Mouse (Mus musculus) brain, embryonic 18.5 days (tissue): ENCODE data around the gene Tmem150b.

Experiments used
- DNase-seq: peaks from one replicate; pipeline ENCODE4 v3.0.0-alpha.2; 2012; ENCODE audit warnings: low read depth, low spot score

Tmem150b gene

DNA sequence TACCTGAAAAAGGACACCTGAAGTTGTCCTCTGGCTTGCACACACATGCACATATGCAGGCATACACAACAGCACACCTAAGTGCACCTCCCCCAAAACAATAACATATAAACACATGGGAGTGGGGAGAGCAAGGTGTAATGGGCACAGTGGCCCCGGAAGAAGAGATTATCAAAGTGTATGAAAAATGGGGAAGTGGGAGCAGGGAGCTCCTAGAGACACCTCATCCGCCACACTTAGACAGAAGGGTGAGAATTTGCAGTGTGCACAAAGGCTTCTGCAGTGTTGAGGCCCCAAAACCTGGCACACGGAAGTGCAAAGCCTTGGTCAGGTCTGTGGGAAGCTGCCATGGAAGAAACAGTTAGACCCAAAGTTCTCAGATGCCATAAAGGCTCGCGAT, 6.0 kb upstream of the Tmem150b start:
- DNase-seq: no peak

DNA sequence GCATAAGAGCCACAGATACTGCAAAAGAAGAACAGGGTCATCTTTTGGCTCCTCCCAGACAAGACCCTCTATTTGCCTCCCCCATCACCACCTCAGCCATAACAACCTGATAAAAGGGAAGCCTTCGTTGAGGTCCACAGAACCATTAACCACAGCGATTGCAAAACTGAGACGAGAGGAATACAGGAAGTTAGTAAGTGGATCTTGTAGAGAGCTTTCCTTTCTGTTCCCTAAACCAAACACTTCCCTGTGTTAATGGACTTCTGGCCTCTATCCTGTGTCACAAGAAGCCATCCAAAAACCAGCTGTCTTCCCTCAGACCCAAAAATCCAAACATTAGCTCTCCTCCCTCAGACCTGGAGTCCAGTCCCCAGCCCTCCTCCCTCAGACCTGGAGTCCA, 690 bp downstream of the Tmem150b start:
- DNase-seq: no peak

DNA sequence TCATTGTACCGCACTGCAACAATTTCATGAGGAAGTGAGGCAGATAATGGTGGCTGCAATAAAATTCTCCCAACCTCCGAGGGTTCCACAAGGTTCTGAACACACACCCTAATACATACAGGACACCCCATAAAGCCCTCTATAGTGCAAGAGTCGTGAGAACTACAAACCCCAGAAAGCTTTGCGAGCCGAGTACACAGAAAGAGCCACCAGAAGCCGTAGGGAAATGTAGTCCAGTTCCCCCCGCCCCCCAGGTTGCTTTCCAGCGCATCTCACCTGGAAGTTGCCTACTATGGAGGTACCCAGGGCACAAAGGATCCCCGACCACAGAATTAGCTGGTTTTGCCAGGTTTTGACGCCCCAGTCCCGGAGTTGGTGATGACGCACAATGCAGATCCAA, 1.5 kb downstream of the Tmem150b start:
- no peak for DNase-seq

DNA sequence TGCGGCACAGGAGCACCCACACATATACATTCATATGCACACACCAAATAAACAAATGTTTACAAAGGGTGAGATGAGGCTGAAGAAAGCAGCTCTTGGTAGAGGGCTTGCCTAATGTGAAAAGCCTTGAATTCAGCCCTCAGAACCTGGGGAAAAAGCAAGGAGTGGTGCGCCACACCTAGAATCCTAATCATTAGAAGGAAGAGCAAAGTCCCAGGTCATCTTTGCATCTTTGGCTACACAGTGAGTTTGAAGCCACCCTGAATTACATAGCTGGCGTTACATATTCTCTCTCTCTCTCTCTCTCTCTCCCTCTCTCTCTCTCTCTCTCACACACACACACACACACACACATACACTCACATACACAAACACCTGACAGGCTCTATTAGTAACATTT, 5.8 kb downstream of the Tmem150b start:
- DNase-seq: no peak

DNA sequence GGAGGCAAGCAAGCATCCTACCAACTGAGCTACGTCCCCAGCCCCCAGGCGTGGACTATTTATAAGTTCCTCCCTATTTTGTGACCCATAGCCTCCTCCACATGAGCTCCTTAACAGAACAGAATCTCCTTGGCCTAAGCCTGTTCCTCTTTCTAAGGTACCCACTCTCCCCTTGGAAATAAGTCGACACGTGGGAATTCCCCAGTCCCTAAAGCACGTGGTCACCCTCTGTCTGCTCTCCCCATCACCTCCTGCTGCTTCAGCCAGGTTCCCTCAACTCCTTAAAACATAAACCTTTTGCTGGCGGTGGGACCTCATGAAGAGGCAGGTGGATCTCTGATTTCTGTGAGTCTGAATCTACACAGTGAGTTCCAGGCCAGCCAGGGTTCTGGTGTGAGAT, 8.1 kb downstream of the Tmem150b start:
- DNase-seq: no peak

DNA sequence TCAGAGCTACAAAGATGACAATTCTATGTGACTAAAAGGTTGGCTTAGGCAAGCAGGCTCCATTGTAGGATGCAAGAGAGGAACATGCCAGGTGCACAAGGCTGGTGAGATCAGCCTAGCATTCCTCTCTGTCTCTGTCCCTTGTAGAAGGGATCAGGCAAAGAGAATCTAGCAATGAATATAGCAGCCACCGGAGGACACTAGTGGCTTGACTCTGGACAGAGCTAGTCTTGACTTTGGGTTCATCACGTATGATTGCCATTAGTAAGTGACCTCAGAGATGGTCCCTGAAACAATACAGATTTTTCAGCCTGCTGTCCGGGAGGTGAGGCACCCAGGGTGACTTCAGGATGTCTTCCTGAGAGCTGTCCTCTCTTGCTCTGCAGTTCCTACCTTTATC, 12.5 kb downstream of the Tmem150b start:
- DNase-seq: no peak

DNA sequence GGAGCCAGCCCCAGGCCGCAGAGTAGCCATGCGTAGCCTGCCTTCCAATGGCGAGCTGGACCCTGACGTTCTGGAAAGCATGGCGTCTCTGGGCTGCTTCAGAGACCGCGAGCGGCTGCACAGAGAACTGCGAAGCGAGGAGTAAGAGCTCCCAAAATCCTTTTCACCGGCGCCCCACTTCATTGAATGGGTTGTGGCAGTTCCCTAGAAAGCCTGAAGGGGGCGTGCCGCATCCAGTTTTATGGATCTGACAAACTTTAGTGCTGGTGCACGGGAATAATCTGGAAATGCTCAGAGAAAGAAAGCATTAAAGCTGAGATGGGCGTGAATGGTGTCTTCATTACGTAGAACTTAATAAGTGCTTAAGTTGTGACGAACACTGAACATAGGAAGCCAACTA, 20.0 kb downstream of the Tmem150b start:
- DNase-seq: no peak

DNA sequence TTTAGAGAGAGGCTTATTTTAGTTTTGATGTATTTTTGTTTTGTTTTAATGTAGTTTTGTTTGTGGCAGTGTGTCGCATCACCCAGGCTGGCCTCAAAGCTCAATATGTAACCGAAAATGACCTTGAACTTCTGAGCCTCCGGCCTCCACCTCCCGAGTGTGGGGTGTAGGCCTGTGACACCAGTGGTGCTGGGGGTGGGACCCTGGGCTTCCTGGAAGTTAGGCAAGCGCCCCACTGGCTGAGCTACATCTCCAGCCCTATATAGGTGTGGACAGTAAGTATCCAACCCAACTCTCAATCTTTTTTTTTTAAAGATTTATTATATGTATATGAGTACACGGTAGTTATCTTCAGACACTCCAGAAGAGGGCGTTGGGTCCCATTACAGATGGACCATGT, 21.9 kb downstream of the Tmem150b start:
- DNase-seq: no peak

DNA sequence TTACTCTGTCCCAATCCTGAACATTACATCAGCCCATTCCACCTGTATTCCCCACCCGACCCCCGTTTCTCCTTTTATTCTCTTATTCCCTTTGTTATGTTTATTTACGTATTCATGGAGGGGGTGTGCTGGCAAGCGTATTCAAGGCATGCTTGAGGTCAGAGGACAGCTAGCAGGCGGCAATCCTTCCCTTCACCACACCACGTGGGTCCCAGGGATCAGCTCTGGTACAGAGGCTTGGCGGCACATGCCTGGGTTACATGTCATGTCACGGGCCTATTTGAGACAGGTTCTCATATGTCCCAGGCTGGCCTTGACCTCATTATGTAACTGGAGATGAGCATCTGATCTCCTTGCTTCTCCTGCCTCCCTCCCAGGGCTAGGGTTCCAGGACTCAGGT, 22.7 kb downstream of the Tmem150b start:
- DNase-seq: no peak

DNA sequence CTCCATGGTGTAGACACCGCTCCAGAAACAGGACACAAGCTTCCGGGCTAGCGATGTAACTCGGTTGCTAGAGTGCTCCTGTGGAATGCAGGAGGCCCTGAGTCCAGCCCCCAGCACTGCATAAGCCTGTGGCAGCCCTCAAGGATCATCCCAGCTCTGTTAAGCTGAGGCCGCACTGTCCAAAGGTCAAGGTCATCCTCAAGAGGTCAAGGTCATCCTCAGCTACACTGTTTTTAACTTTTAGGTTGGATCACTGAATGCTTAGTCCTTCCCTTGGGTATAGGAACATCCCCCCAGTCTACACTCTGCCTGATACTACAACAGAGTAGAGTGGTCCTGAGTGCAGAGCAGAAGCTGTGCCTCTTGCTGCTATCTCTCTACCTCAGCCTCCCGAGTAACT, 32.0 kb downstream of the Tmem150b start:
- DNase-seq: no peak

DNA sequence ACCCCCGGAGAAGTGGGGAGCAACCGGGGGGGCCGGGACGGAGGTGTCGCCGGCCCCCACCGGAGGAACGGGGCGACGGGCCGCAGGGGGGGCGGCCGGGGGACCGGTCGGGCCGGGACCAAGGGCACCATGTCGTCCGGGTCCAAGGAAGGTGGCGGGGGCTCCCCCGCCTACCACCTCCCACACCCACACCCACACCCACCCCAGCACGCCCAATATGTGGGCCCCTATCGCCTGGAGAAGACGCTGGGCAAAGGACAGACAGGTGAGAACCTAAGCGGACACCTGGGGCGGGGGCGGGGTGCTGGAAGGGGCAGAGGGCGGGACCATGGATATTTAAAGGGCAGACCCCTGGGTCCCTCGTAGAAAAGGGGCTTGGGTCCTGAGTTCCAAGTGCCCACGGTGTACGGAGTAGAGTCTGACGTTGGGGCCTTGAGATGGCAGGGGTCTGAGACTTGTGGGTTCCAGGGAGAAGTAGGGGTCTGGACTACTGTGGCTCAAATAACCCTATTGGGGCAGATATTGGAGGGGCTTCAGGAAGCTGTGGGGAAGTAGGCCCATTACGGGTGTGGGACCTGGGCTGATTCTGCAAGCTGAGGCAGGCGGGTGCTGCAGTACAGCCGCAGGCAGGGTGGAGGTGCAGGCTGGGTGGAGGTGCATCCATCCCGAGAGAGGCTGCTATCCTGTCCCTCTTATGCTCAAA, 33.9 kb downstream of the Tmem150b start:
- DNase-seq: no peak

DNA sequence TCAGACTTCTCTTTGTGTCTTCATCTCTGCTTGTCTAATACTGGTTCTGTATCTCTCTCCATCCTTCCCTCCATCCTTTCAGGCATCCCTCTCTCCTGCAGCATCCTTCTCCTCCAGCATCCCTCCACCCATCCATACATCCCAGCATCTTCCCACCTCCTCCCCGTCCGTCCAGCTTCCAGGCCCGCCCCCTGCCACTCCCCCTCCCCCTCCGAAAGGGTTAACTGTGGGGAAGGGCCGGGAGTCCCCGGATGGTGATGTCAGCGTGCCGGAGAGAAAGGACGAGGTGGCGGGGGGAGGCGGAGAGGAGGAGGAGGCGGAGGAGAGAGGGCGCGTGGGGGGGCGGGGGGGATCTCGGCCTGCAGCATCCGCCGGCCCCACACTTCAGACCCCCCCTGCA, 34.7 kb downstream of the Tmem150b start, which contains the start of gene Brsk1:
Brsk1 (plus strand) TSS at position 218 of the 400 bp plus-strand sequence.
- DNase-seq: peak; percentile 90

DNA sequence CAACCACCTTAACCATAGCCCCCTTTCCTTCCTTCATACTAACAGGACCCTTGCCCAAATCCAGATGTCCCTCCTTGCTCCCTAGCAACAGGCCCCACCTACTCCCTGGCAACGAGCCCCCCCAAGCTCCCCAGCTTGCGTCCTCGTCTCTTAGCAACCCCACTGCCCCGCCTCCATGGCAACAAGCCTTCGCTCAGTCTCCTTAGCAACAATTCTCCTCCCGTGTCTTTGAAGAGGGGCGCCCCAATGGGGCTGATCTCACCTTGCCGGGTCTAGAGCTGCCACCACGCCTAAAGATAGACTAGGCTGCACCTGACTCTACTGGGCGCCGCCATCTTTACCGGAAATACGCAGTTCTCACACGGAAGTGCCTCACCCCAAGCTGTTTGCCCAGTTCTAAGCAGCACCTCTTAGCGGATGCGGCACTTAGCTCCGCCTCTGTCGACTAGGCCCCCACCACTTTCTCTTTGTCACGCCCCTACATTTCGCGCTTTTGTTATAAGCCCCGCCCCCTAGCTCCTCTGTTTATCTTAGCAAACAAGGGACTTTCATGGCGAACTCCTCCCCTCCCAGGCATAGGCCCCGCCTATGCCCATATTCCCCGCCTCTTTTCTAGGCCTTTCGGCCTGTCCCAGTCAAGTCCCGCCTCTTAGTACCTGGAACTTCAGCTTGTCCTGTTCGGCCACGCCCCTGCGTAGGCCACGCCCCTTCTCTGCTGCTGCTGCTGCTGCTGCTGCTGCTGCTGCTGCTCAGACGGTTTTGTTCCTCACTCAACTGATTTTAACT, 40.2 kb downstream of the Tmem150b start, which contains the start of gene Hspbp1:
Hspbp1 (minus strand) TSS at position 437 of the 786 bp plus-strand sequence.
- DNase-seq: peak; percentile 89

DNA sequence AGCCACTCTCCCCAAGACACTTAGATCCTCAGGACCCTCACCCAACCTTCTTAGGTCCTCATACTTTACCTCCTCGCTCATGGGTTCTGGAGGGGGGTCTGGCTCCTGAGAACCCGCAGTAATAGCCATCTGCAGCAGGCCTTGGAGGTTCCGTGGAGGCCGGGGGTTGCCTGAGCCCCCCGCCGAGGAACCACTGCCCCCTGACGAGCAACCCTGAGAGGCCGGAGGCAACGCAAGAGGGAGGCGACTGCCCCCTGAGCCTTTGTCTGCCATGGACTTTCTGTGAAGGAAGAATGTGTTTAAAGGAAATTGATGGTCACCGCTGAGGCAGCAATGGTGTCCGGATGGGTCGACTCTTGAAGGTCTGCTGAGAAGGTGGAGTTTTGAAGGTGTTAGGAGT, 40.8 kb downstream of the Tmem150b start:
- DNase-seq: no peak

DNA sequence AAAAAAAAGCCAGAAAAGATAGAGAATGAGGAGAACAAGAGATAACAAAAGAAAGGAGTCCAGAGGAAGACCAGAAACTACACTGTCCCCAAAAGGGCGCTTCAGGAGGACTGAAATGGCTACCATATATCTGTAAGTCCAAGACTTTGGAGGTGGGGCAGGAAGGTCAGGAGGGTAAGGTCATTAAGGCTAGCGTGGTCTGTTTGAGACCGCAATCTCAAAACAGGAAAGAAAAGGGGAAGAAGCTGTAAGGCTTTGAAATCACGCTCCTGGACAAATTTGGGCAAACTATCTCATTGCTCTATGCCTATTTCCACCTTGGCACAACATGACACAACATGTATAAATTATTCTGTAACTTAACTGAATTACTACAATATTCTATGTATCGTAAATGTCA, 41.7 kb downstream of the Tmem150b start:
- no peak for DNase-seq

DNA sequence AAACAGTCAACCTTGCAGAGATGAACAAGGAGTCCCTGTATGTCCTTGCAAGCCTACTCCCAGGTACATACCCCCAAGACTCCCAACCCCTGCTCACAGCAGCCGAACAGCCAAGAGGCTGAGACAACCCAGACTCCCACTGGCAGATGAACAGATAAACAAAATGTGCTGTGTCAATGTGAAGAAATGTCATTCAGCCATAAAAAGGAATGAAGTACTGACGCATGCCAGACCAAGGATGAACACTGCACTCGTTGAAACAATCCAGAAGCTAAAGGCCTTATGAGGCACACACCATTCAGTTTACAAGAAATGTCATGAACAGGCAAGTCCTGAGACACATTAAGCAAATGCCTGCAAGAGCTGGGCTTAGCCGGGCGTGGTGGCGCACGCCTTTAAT, 49.8 kb downstream of the Tmem150b start:
- DNase-seq: no peak

DNA sequence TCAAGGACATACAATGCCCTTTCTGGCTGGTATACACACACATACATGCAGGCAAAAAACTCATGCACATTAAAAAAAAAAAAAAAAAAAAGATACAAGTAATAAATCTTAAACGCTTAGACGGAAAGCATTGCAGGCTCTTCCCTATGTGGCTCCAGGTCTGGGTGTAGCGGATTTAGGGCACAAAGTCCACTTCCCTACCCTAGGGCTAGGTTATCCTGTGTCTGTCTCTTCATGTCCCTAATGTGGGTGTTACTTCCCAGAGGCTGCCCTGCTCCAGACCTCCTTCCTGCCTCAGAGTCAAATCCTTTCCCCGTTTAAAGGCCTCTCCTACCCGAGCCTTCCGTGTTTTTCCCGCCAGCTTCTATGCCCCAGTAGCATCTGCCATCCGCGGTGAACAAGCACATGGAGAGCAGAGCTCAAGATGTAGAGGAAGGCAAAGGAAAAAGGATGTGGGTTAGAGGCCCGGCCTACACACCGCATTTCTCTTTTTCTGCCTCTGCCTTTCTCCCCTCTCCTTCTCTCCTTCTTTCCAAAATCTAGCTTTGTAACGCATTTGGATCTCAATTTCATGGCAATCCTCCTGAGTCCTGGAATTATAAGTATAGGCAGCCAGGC, 50.8 kb downstream of the Tmem150b start:
- no peak for DNase-seq

DNA sequence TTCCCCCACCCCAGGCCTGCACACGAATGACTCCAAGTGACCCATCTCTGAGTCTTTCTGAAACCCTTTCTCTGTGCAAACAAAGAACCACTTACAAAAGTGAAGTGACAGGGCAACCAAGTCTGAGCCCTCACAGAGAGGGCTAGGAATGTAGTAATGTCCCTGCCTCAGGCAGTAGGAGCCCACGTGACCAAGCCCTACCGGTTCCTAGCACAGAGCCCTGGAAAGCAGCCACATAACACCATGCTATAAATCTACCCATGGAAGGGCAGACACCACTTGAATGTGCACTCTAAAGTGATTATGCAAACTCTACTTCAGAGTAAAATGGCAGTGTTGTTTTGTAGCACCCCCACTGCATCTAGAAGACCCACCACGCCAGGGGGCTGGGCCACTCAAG, 53.1 kb downstream of the Tmem150b start:
- DNase-seq: no peak

DNA sequence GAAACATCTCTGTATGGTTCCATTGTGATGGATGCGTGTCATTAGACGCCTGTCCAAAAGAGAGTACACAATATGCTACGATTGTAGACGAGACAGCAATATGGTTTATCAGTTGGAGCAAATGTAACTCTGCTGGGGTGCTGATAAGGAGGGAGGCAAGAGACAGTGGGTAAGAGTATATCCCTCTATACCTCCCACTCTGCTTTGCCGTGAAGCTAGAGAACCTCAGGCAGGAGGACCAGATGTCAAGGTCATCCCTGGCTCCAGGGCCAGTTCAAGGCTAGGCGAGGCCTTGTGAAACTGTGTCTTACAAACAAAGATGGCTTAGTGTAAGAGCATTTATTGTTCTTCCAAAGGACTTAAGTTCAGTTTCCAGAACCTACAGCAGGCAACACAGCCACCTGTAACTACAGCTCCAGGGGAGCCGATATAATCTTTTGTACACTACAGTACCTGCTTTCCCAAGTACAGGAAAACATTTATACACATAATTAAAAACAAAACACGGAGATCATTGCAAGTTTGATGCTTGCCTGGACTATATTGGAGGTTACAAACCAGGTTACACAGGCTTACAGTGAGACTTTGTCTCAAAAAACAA, 54.3 kb downstream of the Tmem150b start:
- DNase-seq: no peak

DNA sequence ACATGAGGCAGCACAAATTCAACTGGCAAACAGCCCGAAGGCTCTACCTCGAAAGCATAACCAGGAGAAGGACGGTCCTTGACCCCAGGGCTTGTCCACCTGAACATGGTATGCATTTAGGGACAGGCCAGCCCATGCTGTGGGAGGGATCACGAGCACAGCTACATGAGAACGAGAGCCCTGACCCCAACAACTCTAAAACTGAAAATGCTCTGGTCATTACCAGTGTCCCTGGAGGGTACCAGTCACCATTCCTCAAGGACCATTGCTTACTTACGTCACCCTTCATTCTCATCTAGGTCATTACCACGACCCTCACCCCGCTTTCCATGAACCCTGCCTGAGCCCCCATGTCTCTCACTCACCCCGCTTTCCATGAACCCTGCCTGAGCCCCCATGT, 55.9 kb downstream of the Tmem150b start:
- DNase-seq: no peak

DNA sequence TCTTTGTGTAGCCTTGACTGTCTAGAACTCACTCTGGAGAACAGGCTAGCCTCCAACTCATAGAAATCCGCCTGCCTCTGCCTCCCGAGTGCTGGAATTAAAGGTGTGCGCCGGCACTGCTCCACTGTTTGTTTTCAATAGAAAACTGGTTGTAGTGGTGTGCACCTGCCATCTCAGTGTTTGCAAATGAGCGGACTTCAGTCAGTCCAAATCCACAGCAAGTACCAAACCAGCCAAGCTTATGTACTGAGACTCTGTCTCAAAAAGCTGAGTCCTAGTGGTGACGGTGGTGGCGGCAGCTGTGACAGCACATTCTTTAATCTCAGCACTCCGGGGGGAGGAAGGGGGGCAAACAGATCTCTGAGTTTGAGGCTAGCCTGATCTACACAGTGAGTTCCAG, 56.5 kb downstream of the Tmem150b start:
- DNase-seq: no peak

DNA sequence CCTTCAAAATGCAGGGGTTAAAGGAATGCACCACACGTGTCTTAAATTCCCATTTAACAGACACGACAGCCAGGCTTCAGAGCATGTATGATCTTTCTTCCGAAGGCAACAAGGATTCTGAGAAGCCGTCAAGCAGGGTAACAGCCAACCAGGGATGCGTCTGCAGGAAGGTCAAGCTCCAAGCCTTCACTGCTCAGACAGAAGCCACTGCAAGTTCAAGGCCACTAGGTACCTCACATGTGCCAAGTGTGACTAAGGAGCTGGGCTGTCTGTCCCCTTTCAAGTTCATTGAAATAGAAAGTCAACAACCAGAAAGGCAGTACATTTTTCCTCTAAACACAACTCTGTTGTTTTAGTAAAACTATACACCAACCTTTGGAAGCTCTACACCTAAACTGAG, 58.2 kb downstream of the Tmem150b start:
- no peak for DNase-seq
